Mouse (Mus musculus) midbrain, embryonic 14.5 days (tissue): ENCODE data around the gene Aff4. TPM values are rescaled to one million over a fixed set of nuclear protein-coding genes. Genes with fewer than 3 reads are reported as not detected.
"Not testable (repeated sequence)": the region's sequence is repeated elsewhere in the genome, so short reads cannot be mapped to it uniquely, and the experiment has no call there.

Source experiments
- ATAC-seq: fragments of 200-750 bp; cut with Nextera tagmentation; 2 replicates; pipeline ENCODE4 v1.8.0; 2017; ENCODE audit warnings: moderate number of reproducible peaks, moderate library complexity; ENCODE audit not compliant: low FRiP score, low TSS enrichment
- DNase-seq: peaks from one replicate; pipeline ENCODE4 v3.0.0-alpha.2; 2015
- H3K27ac ChIP-seq: fragments of 300-500 bp; sonication (generic); replicated peaks from 2 replicates; pipeline ENCODE4 v1.5.1; 2014; ENCODE audit warnings: mild to moderate bottlenecking, low read depth, low read length, moderate library complexity
- H3K27me3 ChIP-seq: fragments of 300-500 bp; sonication (generic); 2 replicates; pipeline ENCODE4 v1.6.1; 2014; ENCODE audit warnings: low read length, control low read depth, mixed read lengths; ENCODE audit not compliant: control insufficient read depth, insufficient read depth
- H3K36me3 ChIP-seq: fragments of 300-500 bp; sonication (generic); 2 replicates; pipeline ENCODE4 v1.6.1; 2014; ENCODE audit warnings: low read length, control low read depth; ENCODE audit not compliant: control insufficient read depth, insufficient read depth
- H3K4me1 ChIP-seq: fragments of 300-500 bp; sonication (generic); 2 replicates; pipeline ENCODE4 v1.6.1; 2014; ENCODE audit warnings: mild to moderate bottlenecking, antibody characterized with exemption, low read length, control low read depth; ENCODE audit not compliant: control insufficient read depth, insufficient read depth
- H3K4me2 ChIP-seq: fragments of 300-500 bp; sonication (generic); 2 replicates; pipeline ENCODE4 v1.6.1; 2014; ENCODE audit warnings: mild to moderate bottlenecking, low read length, moderate library complexity
- H3K4me3 ChIP-seq: fragments of 300-500 bp; sonication (generic); replicated peaks from 2 replicates; pipeline ENCODE4 v1.5.1; 2014; ENCODE audit warnings: low read depth, low read length
- H3K9ac ChIP-seq: fragments of 300-500 bp; sonication (generic); replicated peaks from 2 replicates; pipeline ENCODE4 v1.6.1; 2014; ENCODE audit warnings: mild to moderate bottlenecking, low read length, moderate library complexity
- H3K9me3 ChIP-seq: fragments of 300-500 bp; sonication (generic); 2 replicates; pipeline ENCODE4 v1.6.1; 2016; ENCODE audit warnings: low read length, control low read depth, mixed read lengths; ENCODE audit not compliant: control insufficient read depth
- WGBS: fragments of 180-500 bp; shearing (Covaris S2); extraction: QIAGEN DNeasy Blood & Tissue Kit; methylation state at CpG from one replicate; pipeline ENCODE4 v1.1.7; 2014; 5-methylcytosine and 5-hydroxymethylcytosine counted together
- polyA plus RNA-seq: library from polyadenylated mRNA; unstranded; fragments of >200 nt; fragmentation: Nextera tagmentation; extraction: Ambion mirVana; gene quantifications from 2 replicates; pipeline ENCODE4 v1.2.1, GENCODE M21; 2014

The Aff4 gene
- polyA plus RNA-seq, 1 experiment from 2014 or later = 105 TPM

DNA sequence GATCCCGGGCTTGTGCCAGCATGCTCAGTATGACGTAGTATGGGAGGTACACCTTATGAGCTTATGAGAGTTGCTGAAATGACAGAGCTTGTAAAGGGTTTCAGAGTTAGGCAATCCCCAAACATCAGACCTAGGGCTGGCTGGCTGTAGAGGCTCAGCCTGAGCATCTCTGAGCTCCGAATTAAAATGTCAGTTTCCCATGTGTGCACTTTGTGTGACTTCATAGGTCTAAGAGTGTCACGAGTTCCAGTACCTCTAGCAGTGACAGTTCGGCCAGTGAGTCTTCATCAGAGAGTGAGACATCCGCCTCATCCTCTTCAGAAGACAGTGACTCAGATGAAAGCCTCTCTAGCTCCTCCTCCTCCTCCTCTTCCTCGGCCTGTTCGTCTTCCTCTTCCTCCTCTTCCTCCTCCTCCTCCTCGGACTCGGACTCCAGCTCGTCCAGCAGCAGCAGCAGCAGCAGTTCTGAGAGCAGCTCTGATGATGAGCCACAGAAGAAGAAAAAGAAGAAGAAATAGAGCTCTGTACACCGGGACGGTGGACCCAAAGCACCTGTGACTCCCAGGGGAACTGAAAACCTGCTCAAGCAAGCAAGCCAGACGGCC, 18.5 kb upstream of the Aff4 start:
- no peak overlapping the region for H3K27ac ChIP-seq
- H3K27me3 ChIP-seq = no peaks in the 10 kb centered on the region
- H3K4me2 ChIP-seq = no peak overlapping the region
- H3K9me3 ChIP-seq = no peaks in the 10 kb centered on the region
- no peak overlapping the region for H3K9ac ChIP-seq
- peaks cover 58% of the 10 kb centered on the region for H3K36me3 ChIP-seq
- H3K4me1 ChIP-seq = no peaks in the 10 kb centered on the region
- no peak overlapping the region for H3K4me3 ChIP-seq
- DNase-seq (no peak), ATAC-seq (no peak)
- 92% methylated on average over 14 of the region's 14 CpGs for whole genome bisulfite sequencing

DNA sequence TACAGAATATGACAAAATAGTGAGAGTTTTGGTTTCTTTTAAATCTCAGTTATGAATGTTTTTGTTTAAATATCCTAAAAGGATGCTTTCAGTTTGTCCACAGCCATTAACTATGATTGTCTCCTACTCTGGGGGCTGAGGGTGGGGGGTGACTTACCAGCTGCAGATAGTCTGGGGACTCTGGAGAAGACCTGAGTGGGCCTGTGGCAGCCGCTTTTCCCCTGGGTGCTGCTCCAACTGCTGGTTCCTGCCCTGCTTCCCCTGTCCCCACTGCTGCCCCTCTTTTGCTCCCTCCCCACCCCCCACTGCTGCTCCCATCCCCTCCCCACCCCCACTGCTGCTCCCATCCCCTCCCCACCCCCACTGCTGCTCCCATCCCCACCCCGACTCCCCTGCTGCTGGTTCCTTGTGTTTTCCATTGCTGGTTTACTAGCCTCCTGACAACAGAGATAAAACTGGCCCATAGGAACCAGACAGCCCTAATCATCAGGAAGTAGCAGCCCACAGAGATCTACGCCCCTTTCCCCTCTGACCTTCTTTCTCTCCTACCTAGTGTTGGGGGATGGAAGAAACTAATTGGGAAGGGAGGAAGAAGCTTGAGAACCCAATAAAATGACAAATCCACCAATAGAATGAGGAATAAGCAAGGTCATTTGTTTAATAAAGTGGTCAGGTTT, 15.0 kb upstream of the Aff4 start:
- H3K9ac ChIP-seq = no peak overlapping the region
- no peaks in the 10 kb centered on the region for H3K9me3 ChIP-seq
- no peak overlapping the region for H3K4me2 ChIP-seq
- H3K36me3 ChIP-seq = peaks cover 25% of the 10 kb centered on the region
- H3K4me3 ChIP-seq = no peak overlapping the region
- H3K27me3 ChIP-seq = no peaks in the 10 kb centered on the region
- ATAC-seq (no peak), DNase-seq (no peak)
- no peaks in the 10 kb centered on the region for H3K4me1 ChIP-seq
- 44% methylated on average over 3 of the region's 3 CpGs for WGBS
- no peak overlapping the region for H3K27ac ChIP-seq

DNA sequence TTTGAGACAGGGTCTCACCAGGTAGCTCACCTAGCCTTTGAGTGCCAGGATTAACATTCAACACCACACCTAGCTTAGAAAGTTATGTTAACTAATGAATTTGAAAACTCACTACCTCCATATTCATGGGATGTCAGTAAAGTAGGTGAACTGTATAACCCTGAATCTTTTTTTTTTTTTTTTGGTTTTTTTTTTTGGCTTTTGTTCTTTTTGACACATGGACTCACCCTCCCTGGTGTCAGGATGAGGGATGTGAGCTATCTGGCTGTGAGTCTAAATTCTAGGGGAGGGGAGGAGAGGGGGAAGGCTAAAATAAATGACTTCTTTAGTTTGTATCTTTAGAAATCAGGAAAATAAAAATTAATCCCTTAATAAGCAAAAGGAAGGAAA, 14.5 kb upstream of the Aff4 start:
- no peak overlapping the region for H3K4me3 ChIP-seq
- DNase-seq (no peak), ATAC-seq (no peak)
- H3K9me3 ChIP-seq = no peaks in the 10 kb centered on the region
- no peaks in the 10 kb centered on the region for H3K4me1 ChIP-seq
- no peak overlapping the region for H3K27ac ChIP-seq
- no peaks in the 10 kb centered on the region for H3K27me3 ChIP-seq
- peaks cover 22% of the 10 kb centered on the region for H3K36me3 ChIP-seq
- H3K4me2 ChIP-seq = no peak overlapping the region
- H3K9ac ChIP-seq = no peak overlapping the region

DNA sequence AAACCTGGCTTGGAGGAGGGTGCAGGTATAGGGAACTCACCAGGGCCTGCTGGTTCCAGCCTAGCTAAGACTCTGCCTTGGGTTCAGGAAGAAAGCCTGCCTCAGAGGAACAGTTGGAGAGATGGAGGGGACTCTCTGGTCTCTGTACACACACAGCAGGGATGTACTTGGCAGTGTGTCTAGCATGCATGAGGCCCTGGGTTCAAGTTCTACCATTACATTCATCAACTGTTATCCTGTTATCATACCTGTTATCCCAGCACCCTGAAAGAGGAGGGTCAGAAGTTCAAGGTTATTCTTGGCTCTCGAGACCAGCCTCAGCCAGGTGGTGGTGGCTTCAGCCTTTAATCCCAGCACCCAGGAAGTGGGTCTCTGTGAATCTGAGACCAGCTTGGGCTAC, 13.7 kb upstream of the Aff4 start:
- no peak overlapping the region for H3K4me2 ChIP-seq
- no peak for DNase-seq
- no peak overlapping the region for H3K4me3 ChIP-seq
- no peak overlapping the region for H3K9ac ChIP-seq
- no peak overlapping the region for H3K27ac ChIP-seq
- H3K4me1 ChIP-seq = no peaks in the 10 kb centered on the region
- no peak for ATAC-seq
- no peaks in the 10 kb centered on the region for H3K27me3 ChIP-seq
- 70% methylated on average over 1 of the region's 1 CpGs for WGBS
- H3K9me3 ChIP-seq = no peaks in the 10 kb centered on the region
- peaks cover 15% of the 10 kb centered on the region for H3K36me3 ChIP-seq

DNA sequence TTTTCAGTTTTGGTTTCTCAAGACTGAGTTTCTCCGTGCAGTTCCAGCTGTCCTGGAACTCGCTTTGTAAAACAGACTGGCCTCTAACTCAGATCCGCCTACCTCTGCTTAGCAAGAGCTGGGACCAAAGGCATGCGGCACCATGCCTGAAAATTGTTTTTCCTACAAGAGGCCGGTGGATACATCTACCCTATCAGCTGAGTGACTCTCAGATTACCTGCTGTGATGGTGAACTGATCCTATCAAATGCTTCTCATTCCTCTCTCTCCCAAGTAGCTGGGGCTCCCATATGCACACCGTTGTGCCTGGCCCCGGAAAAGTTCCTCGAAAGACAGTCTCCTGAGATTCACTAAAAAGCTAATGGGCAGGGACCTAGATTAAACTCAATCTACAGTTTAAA, 12.9 kb upstream of the Aff4 start:
- no peak overlapping the region for H3K4me3 ChIP-seq
- H3K4me1 ChIP-seq = no peaks in the 10 kb centered on the region
- ATAC-seq (no peak), DNase-seq (no peak)
- H3K27ac ChIP-seq = no peak overlapping the region
- H3K9ac ChIP-seq = no peak overlapping the region
- H3K36me3 ChIP-seq = peaks cover 7% of the 10 kb centered on the region
- H3K4me2 ChIP-seq = no peak overlapping the region
- H3K9me3 ChIP-seq = no peaks in the 10 kb centered on the region
- 73% methylated on average over 8 of the region's 8 CpGs for WGBS
- H3K27me3 ChIP-seq = no peaks in the 10 kb centered on the region

DNA sequence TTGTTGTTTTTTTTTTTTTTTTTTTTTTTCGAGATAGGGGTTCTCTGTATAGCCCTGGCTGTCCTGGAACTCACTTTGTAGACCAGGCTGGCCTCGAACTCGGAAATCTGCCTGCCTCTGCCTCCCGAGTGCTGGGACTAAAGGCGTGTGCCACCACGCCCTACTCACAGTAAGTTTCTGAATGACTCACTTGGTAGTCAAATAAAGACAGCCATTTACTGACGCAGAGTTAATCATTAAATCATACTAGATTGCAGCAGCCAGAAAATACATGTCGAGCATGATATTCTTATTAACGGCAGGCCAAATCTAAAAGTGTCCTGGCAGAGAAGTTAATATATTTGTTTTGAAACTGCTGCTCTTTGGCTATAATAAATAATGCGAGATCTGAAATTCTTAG, 9.6 kb upstream of the Aff4 start:
- H3K9me3 ChIP-seq, DNase-seq, H3K36me3 ChIP-seq, H3K9ac ChIP-seq, H3K4me2 ChIP-seq, H3K4me1 ChIP-seq, H3K27ac ChIP-seq, H3K27me3 ChIP-seq, H3K4me3 ChIP-seq, ATAC-seq: not testable (repeated sequence)
- 92% methylated on average over 10 of the region's 10 CpGs for WGBS

DNA sequence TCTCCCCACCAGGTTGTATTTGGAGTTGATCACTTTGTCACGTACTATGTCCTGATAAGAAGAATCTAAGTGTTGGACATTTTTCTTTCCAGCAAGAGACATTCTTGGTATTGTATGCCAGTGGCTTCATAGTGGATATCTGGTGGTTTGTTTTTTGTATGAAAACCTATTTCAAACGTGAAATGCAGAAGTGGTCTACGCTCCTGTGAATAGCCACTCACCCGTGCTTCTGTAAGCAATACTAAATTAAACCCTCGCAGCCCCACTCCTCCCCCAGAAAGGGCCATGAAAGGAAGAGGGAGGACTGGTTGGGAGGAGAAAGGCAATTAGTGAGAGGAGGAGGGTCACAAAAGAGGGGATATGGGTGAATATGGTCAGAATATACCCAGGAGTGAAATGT, 7.9 kb upstream of the Aff4 start:
- no peak for DNase-seq
- no peak for ATAC-seq
- 77% methylated on average over 5 of the region's 5 CpGs for WGBS

DNA sequence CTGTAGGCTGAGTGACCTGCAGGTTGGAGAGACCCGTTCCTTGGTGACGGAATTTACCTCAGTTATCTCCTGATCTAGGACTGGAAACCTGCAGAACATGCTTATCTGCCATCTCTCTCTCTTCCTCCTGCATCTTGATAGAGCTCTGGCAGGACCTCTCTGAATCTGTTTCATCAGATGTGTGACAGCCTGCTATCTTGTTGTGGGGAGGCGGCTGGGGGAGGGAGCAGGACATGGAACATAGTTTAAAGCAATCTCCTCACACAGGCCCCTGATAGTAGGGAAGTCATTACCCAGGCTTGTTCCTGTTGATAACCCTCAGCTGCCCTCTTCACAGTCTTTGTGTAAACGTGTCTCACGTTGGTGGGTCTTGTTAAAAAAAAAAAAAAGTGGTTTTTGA, 5.3 kb upstream of the Aff4 start:
- no peaks in the 10 kb centered on the region for H3K36me3 ChIP-seq
- H3K4me2 ChIP-seq = no peak overlapping the region
- H3K4me3 ChIP-seq = no peak overlapping the region
- H3K4me1 ChIP-seq = peaks cover 4% of the 10 kb centered on the region; the same call in 1 of the 2 replicates
- H3K9ac ChIP-seq = no peak overlapping the region
- H3K27ac ChIP-seq = no peak overlapping the region
- 48% methylated on average over 5 of the region's 5 CpGs for WGBS
- H3K27me3 ChIP-seq = no peaks in the 10 kb centered on the region
- H3K9me3 ChIP-seq = no peaks in the 10 kb centered on the region
- ATAC-seq = no peak
- no peak for DNase-seq

More for the DNA sequence above, 7.9 kb upstream of the Aff4 start:
- no peaks in the 10 kb centered on the region for H3K36me3 ChIP-seq
- H3K9ac ChIP-seq = no peak overlapping the region
- H3K9me3 ChIP-seq = no peaks in the 10 kb centered on the region
- no peak overlapping the region for H3K4me2 ChIP-seq
- no peaks in the 10 kb centered on the region for H3K4me1 ChIP-seq
- H3K27me3 ChIP-seq = no peaks in the 10 kb centered on the region
- no peak overlapping the region for H3K27ac ChIP-seq
- no peak overlapping the region for H3K4me3 ChIP-seq

DNA sequence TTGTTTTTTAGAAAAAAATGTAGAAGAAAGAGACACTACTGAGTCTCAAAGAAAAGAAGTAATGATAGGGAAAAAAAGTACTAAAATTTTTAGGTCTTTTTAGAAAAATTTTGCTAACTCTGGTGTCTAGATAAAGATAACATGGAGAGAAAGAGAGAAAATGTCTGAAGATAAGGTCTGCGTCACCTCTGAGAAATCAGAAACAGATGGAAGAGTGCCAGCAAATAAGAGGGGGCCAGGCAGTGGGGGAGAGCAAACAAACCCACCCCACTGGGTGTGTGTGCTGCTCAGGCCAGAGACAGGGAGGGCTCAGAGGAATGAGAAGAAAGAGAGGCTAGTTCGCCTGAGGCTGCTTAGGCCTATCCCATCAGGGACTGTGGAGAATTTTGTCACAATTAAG, 4.9 kb upstream of the Aff4 start:
- DNase-seq = no peak
- 57% methylated on average over 2 of the region's 2 CpGs for WGBS
- Histone ChIP-seq H3K27ac (no peak overlapping the region), H3K9ac (no peak overlapping the region), H3K4me2 (no peak overlapping the region), H3K36me3 (no peaks in the 10 kb centered on the region), H3K4me1 (peaks cover 4% of the 10 kb centered on the region; the same call in 1 of the 2 replicates), H3K27me3 (no peaks in the 10 kb centered on the region), H3K9me3 (no peaks in the 10 kb centered on the region), H3K4me3 (no peak overlapping the region)
- ATAC-seq = no peak
